11 mouse cellular contexts compared by ENCODE assay signal in the genomic region with DNA sequence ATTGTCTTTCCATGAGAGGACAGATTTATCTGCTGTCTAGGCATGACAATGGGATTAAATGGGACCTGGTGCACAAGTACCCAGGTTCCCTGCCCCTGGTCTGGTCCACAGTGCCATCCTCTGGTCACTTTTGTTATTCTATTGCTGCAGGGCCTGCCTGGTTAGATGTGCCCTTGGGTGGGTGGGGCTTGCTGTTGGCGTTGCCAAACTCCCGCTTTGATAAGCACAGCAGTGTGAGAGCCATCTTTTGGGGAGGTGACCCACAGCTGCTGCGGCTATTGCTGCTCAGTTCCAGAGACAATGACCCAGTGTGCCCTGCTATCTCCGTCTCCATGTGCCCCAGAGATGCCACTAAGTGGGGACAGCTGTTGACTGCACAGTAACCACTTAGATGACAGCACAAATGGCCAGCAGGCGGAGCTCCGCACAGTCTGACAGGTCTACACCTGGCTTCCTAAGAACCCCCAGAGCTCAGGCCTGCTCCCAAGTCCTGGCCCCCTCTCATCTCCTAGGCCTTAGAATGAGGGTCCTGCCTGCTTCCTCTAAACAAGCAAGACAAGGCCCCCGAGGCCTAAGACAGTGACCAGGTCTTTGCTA. TPM values are rescaled to one million over a fixed set of nuclear protein-coding genes. Genes with fewer than 3 reads are reported as not detected.
DNase-seq lines count a peak whose midpoint lies in the region; ATAC-seq and TF ChIP-seq lines count a peak whose summit lies in the region.
"Had no signal": no experiment of that assay in that cellular context is flagged by ENCODE, and none has a peak within 500 bp of the region (broad histone marks: within the 10 kb centered on the region; RNA-seq: fewer than 3 reads in every experiment).

No protein-coding gene starts in this region.

- TF ChIP-seq POLR2A in liver, adult 2 months (IDR thresholded peaks at IDR 0.05; ENCODE audit: extremely low read depth, insufficient read depth, low read length): no peak

- no peaks in the 10 kb centered on the region for H3K27me3 ChIP-seq in lung, embryonic 15.5 days
- no peaks in the 10 kb centered on the region for H3K27me3 ChIP-seq in liver, adult 2 months (ENCODE audit: control insufficient read depth, insufficient read depth, low read length)
- H3K27me3 ChIP-seq: limb, embryonic 15.5 days had no signal

- TF ChIP-seq CTCF in liver, adult 2 months (IDR thresholded peaks at IDR 0.05; ENCODE audit: low read depth, low read length): peak; percentile 73

- H3K79me2 ChIP-seq in liver, adult 2 months (ENCODE audit: control insufficient read depth, insufficient read depth, low read length): no peaks in the 10 kb centered on the region

- no peaks in the 10 kb centered on the region for H3K36me3 ChIP-seq in lung, embryonic 15.5 days
- no peaks in the 10 kb centered on the region for H3K36me3 ChIP-seq in liver, adult 2 months (ENCODE audit: control insufficient read depth, insufficient read depth, low read length)
- H3K36me3 ChIP-seq: limb, embryonic 15.5 days had no signal

- H3K4me1 ChIP-seq in lung, embryonic 15.5 days: peaks cover 18% of the 10 kb centered on the region
- H3K4me1 ChIP-seq in liver, adult 2 months (ENCODE audit: control insufficient read depth, insufficient read depth, low read length): peaks cover 2% of the 10 kb centered on the region; the same call in 1 of the 2 replicates

- DNase-seq in lung, postnatal 10 days: no peak
- peak; percentile 67 for DNase-seq in adrenal gland, postnatal 10 days
- peak; percentile 73 for DNase-seq in liver, adult 2 months (ENCODE audit: extremely low read depth, low read depth, low spot score)
- peak; percentile 71 for DNase-seq in testis, postnatal 14 days (ENCODE audit: low spot score)
- no peak for DNase-seq in left cerebral cortex, postnatal 14 days (ENCODE audit: low spot score in 2 of 2)
- DNase-seq in right cerebral cortex, adult 18-20 months: no peak
- no peak for DNase-seq in layer of hippocampus, adult 9-11 months
- DNase-seq: kidney, postnatal 25 days had no signal

- intact Hi-C loops in left cerebral cortex, postnatal 14 days (cut with DNase I): no loop called here

- no peak overlapping the region for H3K9ac ChIP-seq in lung, embryonic 15.5 days
- H3K9ac ChIP-seq in liver, adult 2 months (ENCODE audit: low read depth, low read length): no peak overlapping the region
- H3K9ac ChIP-seq: limb, embryonic 15.5 days had no signal

- no peaks in the 10 kb centered on the region for H3K9me3 ChIP-seq in lung, embryonic 15.5 days
- H3K9me3 ChIP-seq: limb, embryonic 15.5 days had no signal

- no peak overlapping the region for H3K4me3 ChIP-seq in lung, embryonic 15.5 days
- H3K4me3 ChIP-seq in liver, adult 2 months (ENCODE audit: insufficient read depth, low read depth, low read length): no peak overlapping the region
- H3K4me3 ChIP-seq: limb, embryonic 15.5 days had no signal

- H3K27ac ChIP-seq in lung, embryonic 15.5 days: no peak overlapping the region
- no peak overlapping the region for H3K27ac ChIP-seq in liver, adult 2 months (replicated peaks; ENCODE audit: insufficient read depth, low read depth, low read length)
- H3K27ac ChIP-seq: limb, embryonic 15.5 days had no signal

- WGBS in lung, embryonic 15.5 days: 60% methylated on average over 7 of the region's 7 CpGs
- 57% methylated on average over 7 of the region's 7 CpGs for WGBS in liver, adult 2 months

- 0 out of 2 replicates have a peak, but pooled peaks have one; percentile 21 for ATAC-seq in lung, embryonic 15.5 days (ENCODE audit: borderline replicate concordance, extremely low read depth, low FRiP score, low TSS enrichment)

- H3K4me2 ChIP-seq in lung, embryonic 15.5 days: no peak overlapping the region
- H3K4me2 ChIP-seq: limb, embryonic 15.5 days had no signal

RNA-seq across cellular contexts. Expression of gene Cpsf4l, which starts 5.4 kb away (rescaled TPM):
- polyA plus RNA-seq in lung, embryonic 15.5 days (2015; fragmentation: Nextera tagmentation; extraction: Ambion mirVana): 0.57 and 2.7 TPM in 2 replicates
- total RNA-seq in adrenal gland, postnatal 10 days (2021): 1 to 10 TPM in 1 of 2 experiments, under 1 TPM in 1; 0.79 to 2.2 TPM
- 6.0 and 9.9 TPM in 2 replicates for total RNA-seq in liver, adult 2 months (2014; rRNA removed)
- polyA plus RNA-seq in liver, adult 2 months (2012; rRNA removed): 2.9 and 3.0 TPM in 2 replicates
- under 1 TPM in 1 of 2 experiments, not detected in 1; 0.33 TPM for total RNA-seq in left cerebral cortex, postnatal 14 days (2021)
- total RNA-seq: neutrophil, adult 5-6 weeks had no signal

RNA-seq across cellular contexts. Expression of gene D11Wsu47e, which starts 31.0 kb away (rescaled TPM):
- 19.7 and 20.6 TPM in 2 replicates for polyA plus RNA-seq in lung, embryonic 15.5 days (2015; fragmentation: Nextera tagmentation; extraction: Ambion mirVana)
- total RNA-seq in adrenal gland, postnatal 10 days (2021): 10 to 100 TPM; 11.2 to 15.1 TPM
- 4.1 and 5.0 TPM in 2 replicates for total RNA-seq in liver, adult 2 months (2014; rRNA removed)
- polyA plus RNA-seq in liver, adult 2 months (2012; rRNA removed): 3.3 and 4.5 TPM in 2 replicates
- 10 to 100 TPM; 12.1 to 12.8 TPM for total RNA-seq in left cerebral cortex, postnatal 14 days (2021)

RNA-seq across cellular contexts. Expression of gene Fam104a, which starts 31.2 kb away (rescaled TPM):
- polyA plus RNA-seq in lung, embryonic 15.5 days (2015; fragmentation: Nextera tagmentation; extraction: Ambion mirVana): 43.7 and 44.6 TPM in 2 replicates
- total RNA-seq in adrenal gland, postnatal 10 days (2021): 10 to 100 TPM; 25.9 to 27.0 TPM
- 4.5 and 5.6 TPM in 2 replicates for total RNA-seq in liver, adult 2 months (2014; rRNA removed)
- polyA plus RNA-seq in liver, adult 2 months (2012; rRNA removed): 15.2 and 16.4 TPM in 2 replicates
- total RNA-seq in left cerebral cortex, postnatal 14 days (2021): 10 to 100 TPM; 22.2 to 26.4 TPM

RNA-seq across cellular contexts. Expression of gene Cdc42ep4, which starts 36.5 kb away (rescaled TPM):
- 122 TPM in 2 replicates for polyA plus RNA-seq in lung, embryonic 15.5 days (2015; fragmentation: Nextera tagmentation; extraction: Ambion mirVana)
- 10 to 100 TPM; 60.1 to 72.8 TPM for total RNA-seq in adrenal gland, postnatal 10 days (2021)
- total RNA-seq in liver, adult 2 months (2014; rRNA removed): 25.2 and 36.7 TPM in 2 replicates
- polyA plus RNA-seq in liver, adult 2 months (2012; rRNA removed): 32.7 and 32.9 TPM in 2 replicates
- 10 to 100 TPM; 35.4 to 43.3 TPM for total RNA-seq in left cerebral cortex, postnatal 14 days (2021)

Comparison
In these comparisons a context has a peak if more than half of its experiments do, and no peak if none do; other contexts are left out.
1. DNase-seq: peak in adrenal gland, postnatal 10 days (single experiment), liver, adult 2 months (single experiment) and testis, postnatal 14 days (single experiment); none in lung, postnatal 10 days (single experiment), left cerebral cortex, postnatal 14 days (0 of 2), right cerebral cortex, adult 18-20 months (single experiment) and layer of hippocampus, adult 9-11 months (single experiment).